Mouse (Mus musculus) MEL (cell line): ENCODE results near the gene Tsc22d3. TPM values are rescaled to one million over a fixed set of nuclear protein-coding genes. Genes with fewer than 3 reads are reported as not detected.

ENCODE experiments used
- DNase-seq: peaks from one replicate; pipeline ENCODE4 v3.0.0; 2011; ENCODE audit warnings: low read depth, low spot score
- H3K27ac ChIP-seq: 2 replicates; pipeline ENCODE4 v1.5.1; 2012; ENCODE audit warnings: low read depth, mild to moderate bottlenecking, control low read depth, low read length, moderate library complexity; ENCODE audit not compliant: control insufficient read depth
- H3K27me3 ChIP-seq, 2 experiments: fragments of 150-350 bp in 1 of 2; sonication (generic) in 1 of 2; 2 replicates each; pipeline ENCODE4 v1.6.1; 2012; ENCODE audit warnings: low read length in 2 of 2, mild to moderate bottlenecking in 2 of 2, improper control_type of control experiment in 1 of 2, moderate library complexity in 1 of 2; ENCODE audit not compliant: insufficient read depth in 2 of 2, control insufficient read depth in 1 of 2
- H3K36me3 ChIP-seq, 2 experiments: 2 replicates each; pipeline ENCODE4 v1.6.1; 2012 to 2014; ENCODE audit warnings: low read length in 2 of 2, improper control_type of control experiment in 1 of 2, inconsistent platforms in 1 of 2, mild to moderate bottlenecking in 1 of 2; ENCODE audit not compliant: insufficient read depth in 2 of 2, control insufficient read depth in 1 of 2
- H3K4me1 ChIP-seq, 2 experiments: fragments of 150-350 bp in 1 of 2; sonication (generic) in 1 of 2; 2 replicates each; pipeline ENCODE4 v1.6.1; 2012; ENCODE audit warnings: low read length in 2 of 2, improper control_type of control experiment in 1 of 2, mild to moderate bottlenecking in 1 of 2; ENCODE audit not compliant: insufficient read depth in 2 of 2, control insufficient read depth in 1 of 2
- H3K4me3 ChIP-seq, 2 experiments: fragments of 150-350 bp in 1 of 2; sonication (generic) in 1 of 2; 2 replicates each; pipeline ENCODE4 v1.5.1; 2012; ENCODE audit warnings: low read depth in 2 of 2, low read length in 2 of 2, mild to moderate bottlenecking in 2 of 2, moderate library complexity in 2 of 2, control low read depth in 1 of 2, improper control_type of control experiment in 1 of 2; ENCODE audit not compliant: control insufficient read depth in 1 of 2, insufficient read depth in 1 of 2
- H3K79me2 ChIP-seq: 2 replicates; pipeline ENCODE4 v1.6.1; 2012; ENCODE audit warnings: mild to moderate bottlenecking, low read length, moderate library complexity; ENCODE audit not compliant: control insufficient read depth, poor library complexity, insufficient read depth
- H3K9ac ChIP-seq: 2 replicates; pipeline ENCODE4 v1.6.1; 2012; ENCODE audit warnings: low read depth, mild to moderate bottlenecking, control low read depth, low read length, moderate library complexity; ENCODE audit not compliant: control insufficient read depth, poor library complexity, severe bottlenecking
- H3K9me3 ChIP-seq: fragments of 150-350 bp; sonication (generic); replicated peaks from 2 replicates; pipeline ENCODE4 v1.6.1; 2012; ENCODE audit warnings: mild to moderate bottlenecking, low read length, improper control_type of control experiment, moderate library complexity; ENCODE audit not compliant: insufficient read depth
- BHLHE40 ChIP-seq: IDR thresholded peaks from 2 replicates; pipeline ENCODE4 v1.6.1; 2012; ENCODE audit warnings: low read depth, mild to moderate bottlenecking, inconsistent platforms, low read length, improper control_type of control experiment, borderline replicate concordance
- CHD2 ChIP-seq: IDR thresholded peaks from 2 replicates; pipeline ENCODE4 v1.6.1; 2011; ENCODE audit warnings: low read length, improper control_type of control experiment
- CTCF ChIP-seq, 3 experiments: IDR thresholded peaks in 2 of 3; conservative IDR thresholded peaks in 1 of 3; 2 replicates each; pipeline ENCODE4 v1.5.1; 2011 to 2012; ENCODE audit warnings: low read length in 3 of 3, low read depth in 2 of 3, mild to moderate bottlenecking in 2 of 3, improper control_type of control experiment in 1 of 3, inconsistent platforms in 1 of 3, mixed read lengths in 1 of 3, moderate library complexity in 1 of 3; ENCODE audit not compliant: control insufficient read depth in 1 of 3, insufficient read depth in 1 of 3, poor library complexity in 1 of 3, severe bottlenecking in 1 of 3
- ELF1 ChIP-seq: IDR thresholded peaks from 2 replicates; pipeline ENCODE4 v1.6.1; 2014; ENCODE audit warnings: low read depth, mild to moderate bottlenecking, inconsistent platforms, low read length, improper control_type of control experiment, moderate library complexity
- EP300 ChIP-seq, 2 experiments: IDR thresholded peaks; 2 replicates each; pipeline ENCODE4 v1.6.1; 2011; ENCODE audit warnings: improper control_type of control experiment in 2 of 2, low read length in 2 of 2, low read depth in 1 of 2, mild to moderate bottlenecking in 1 of 2
- HCFC1 ChIP-seq: IDR thresholded peaks from 2 replicates; pipeline ENCODE4 v1.6.1; 2012; ENCODE audit warnings: low read depth, mild to moderate bottlenecking, inconsistent platforms, low read length, improper control_type of control experiment, moderate library complexity
- MAX ChIP-seq: IDR thresholded peaks from 2 replicates; pipeline ENCODE4 v1.6.1; 2011; ENCODE audit warnings: low read length, improper control_type of control experiment
- NRF1 ChIP-seq: IDR thresholded peaks from 2 replicates; pipeline ENCODE4 v1.6.1; 2014; ENCODE audit warnings: low read depth, mild to moderate bottlenecking, inconsistent platforms, low read length, improper control_type of control experiment, moderate library complexity; ENCODE audit not compliant: poor library complexity, insufficient read depth, severe bottlenecking
- POLR2AphosphoS2 ChIP-seq: IDR thresholded peaks from 2 replicates; pipeline ENCODE4 v1.6.1; 2011; ENCODE audit warnings: low read length, improper control_type of control experiment
- POLR2AphosphoS5 ChIP-seq: IDR thresholded peaks from 2 replicates; pipeline ENCODE4 v1.6.1; 2012; ENCODE audit warnings: low read depth, borderline replicate concordance, mild to moderate bottlenecking, inconsistent platforms, low read length, moderate library complexity, mixed read lengths
- SIN3A ChIP-seq: IDR thresholded peaks from 2 replicates; pipeline ENCODE4 v1.6.1; 2012; ENCODE audit warnings: low read length, improper control_type of control experiment, inconsistent platforms
- TAL1 ChIP-seq: IDR thresholded peaks from 2 replicates; pipeline ENCODE4 v1.6.1; 2012; ENCODE audit warnings: mild to moderate bottlenecking, inconsistent platforms, low read length, moderate library complexity, mixed read lengths
- TCF12 ChIP-seq: IDR thresholded peaks from 2 replicates; pipeline ENCODE4 v1.6.1; 2014; ENCODE audit warnings: low read depth, mild to moderate bottlenecking, inconsistent platforms, low read length, improper control_type of control experiment, moderate library complexity
- USF1 ChIP-seq: IDR thresholded peaks from 2 replicates; pipeline ENCODE4 v1.6.1; 2014; ENCODE audit warnings: low read depth, mild to moderate bottlenecking, inconsistent platforms, low read length, improper control_type of control experiment, moderate library complexity
- ZC3H11A ChIP-seq: IDR thresholded peaks from 2 replicates; pipeline ENCODE4 v1.6.1; 2012; ENCODE audit warnings: low read depth, mild to moderate bottlenecking, inconsistent platforms, low read length, improper control_type of control experiment
- polyA plus RNA-seq, 2 experiments: library from polyadenylated mRNA; stranded (reverse) in 1 of 2; unstranded in 1 of 2; fragments of >175 nt in 1 of 2; fragments of >200 nt in 1 of 2; gene quantifications; 2 replicates each; pipeline versions ENCODE4 v1.2.1 to v1.2.4; 2012; ENCODE audit warnings: low replicate concordance in 2 of 2, low read depth in 1 of 2; ENCODE audit not compliant: insufficient read length in 2 of 2, insufficient read depth in 1 of 2, missing spikeins in 1 of 2
- total RNA-seq: library from RNA; depleted of rRNA; stranded (reverse); fragments of 300-350 nt; gene quantifications from 2 replicates; pipeline ENCODE4 v1.2.3, GENCODE M21; 2012

The Tsc22d3 gene
- total and polyA plus RNA-seq, 3 experiments: 29.5 to 32.7 TPM; not detected in 1

- TF ChIP-seq ZC3H11A (no peak), POLR2AphosphoS2 (peak; percentile 91), CHD2 (no peak), TAL1 (no peak), CTCF (IDR thresholded peaks at IDR 0.05 in 2 of 3, conservative IDR thresholded peaks at IDR 0.05 in 1 of 3; ENCODE audit: control insufficient read depth in 1 of 3, insufficient read depth in 1 of 3, low read depth in 2 of 3, low read length in 3 of 3, poor library complexity in 1 of 3, severe bottlenecking in 1 of 3) (peak in 1 of 3 experiments; percentile 32; a peak in 2 of 6 replicates), NRF1 (no peak), POLR2AphosphoS5 (peak; percentile 74; the same call in 1 of the 2 replicates), HCFC1 (0 out of 2 replicates have a peak, but pooled peaks have one; percentile 55), ELF1 (no peak)
Observed at GRCm38 (mm10) chrX:140542938-140543673, 57.4 kb downstream of the Tsc22d3 start (continued).

GRCm38 (mm10) chrX:140542474-140542845 lies 58.0 kb downstream of the Tsc22d3 start:
- no peaks in the 10 kb centered on the region for H3K9me3 ChIP-seq
- no peak for DNase-seq
- H3K9ac ChIP-seq: peak overlapping the region; percentile 72
- H3K4me1 ChIP-seq: peaks cover 24 to 37% of the 10 kb centered on the region in 2 experiments
- peak overlapping the region; percentile 72 to 76 for H3K4me3 ChIP-seq
- H3K79me2 ChIP-seq: peaks cover 2% of the 10 kb centered on the region; the same call in 1 of the 2 replicates
- TF ChIP-seq TCF12: no peak
- no peak for TF ChIP-seq MAX
- no peak for TF ChIP-seq NRF1
- TF ChIP-seq POLR2AphosphoS2: no peak
- no peak for TF ChIP-seq USF1
- TF ChIP-seq BHLHE40: no peak
- TF ChIP-seq SIN3A: peak; percentile 5; the same call in 1 of the 2 replicates
- no peak for TF ChIP-seq EP300 (IDR thresholded peaks at IDR 0.05; ENCODE audit: low read depth in 1 of 2, low read length in 2 of 2)
- peak overlapping the region; percentile 86 for H3K27ac ChIP-seq
- H3K27me3 ChIP-seq: no peaks in the 10 kb centered on the region
- peaks cover 0 to 50% of the 10 kb centered on the region in 2 experiments; a peak in 2 of 4 replicates for H3K36me3 ChIP-seq
